Mouse (Mus musculus): ENCODE data around the gene Sh3gl1.

DNA sequence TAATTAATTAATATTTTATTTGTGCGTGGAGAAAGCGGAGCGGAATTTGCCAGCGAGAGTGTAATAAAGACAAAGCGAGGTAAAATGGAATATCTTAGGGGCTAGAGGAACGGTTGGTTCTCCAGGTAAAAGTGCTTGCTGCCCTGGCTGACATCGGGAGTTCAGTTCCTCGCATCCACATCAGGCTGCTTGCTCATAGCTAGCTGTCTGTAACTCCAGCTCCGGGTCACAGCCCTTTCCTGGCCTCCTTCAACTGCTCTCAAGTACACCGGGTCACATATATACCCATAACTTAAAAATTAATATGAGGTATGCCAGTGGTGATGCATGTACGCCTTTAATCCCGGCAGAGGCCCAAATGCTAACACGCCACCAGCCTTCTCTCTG, 459 bp upstream of the Sh3gl1 start:
- no peak for TF ChIP-seq GATA1 (IDR thresholded peaks at IDR 0.05; ENCODE audit: borderline replicate concordance, low read length)
- no peak for TF ChIP-seq FLI1 (IDR thresholded peaks at IDR 0.05; ENCODE audit: low read length)
